Mouse (Mus musculus) C2C12 (cell line): ENCODE measurements around the gene Foxn3. TPM values are rescaled to one million over a fixed set of nuclear protein-coding genes. Genes with fewer than 3 reads are reported as not detected.

Experiments used
- H3K27me3 ChIP-seq: one replicate; pipeline ENCODE4 v1.6.1; 2011; ENCODE audit not compliant: control insufficient read depth, insufficient read depth, insufficient read length
- H3K36me3 ChIP-seq: one replicate; pipeline ENCODE4 v1.6.1; 2011; ENCODE audit not compliant: control insufficient read depth, insufficient read depth
- H3K4me3 ChIP-seq: one replicate; pipeline ENCODE4 v1.5.1; 2011; ENCODE audit warnings: mild to moderate bottlenecking, control low read depth; ENCODE audit not compliant: poor library complexity, insufficient read depth, severe bottlenecking
- H3K79me2 ChIP-seq: one replicate; pipeline ENCODE4 v1.6.1; 2011; ENCODE audit not compliant: control insufficient read depth, insufficient read depth
- H3K79me3 ChIP-seq: one replicate; pipeline ENCODE4 v1.6.1; 2011; ENCODE audit warnings: low read depth, control low read depth
- H3ac ChIP-seq: one replicate; pipeline ENCODE3; 2011; ENCODE audit warnings: low read depth; ENCODE audit not compliant: control insufficient read depth, insufficient read length
- CEBPB ChIP-seq: IDR thresholded peaks from one replicate; pipeline ENCODE4 v1.6.1; 2011; ENCODE audit warnings: low read depth, mild to moderate bottlenecking, control low read depth, moderate library complexity
- CTCF ChIP-seq: IDR thresholded peaks from one replicate; pipeline ENCODE4 v1.5.1; 2011; ENCODE audit not compliant: control insufficient read depth, insufficient read depth, insufficient read length
- FOSL1 ChIP-seq: IDR thresholded peaks from one replicate; pipeline ENCODE4 v1.8.0; 2011; ENCODE audit warnings: mild to moderate bottlenecking, low read length; ENCODE audit not compliant: poor library complexity, insufficient read depth, severe bottlenecking
- MAX ChIP-seq: IDR thresholded peaks from one replicate; pipeline ENCODE4 v1.6.1; 2011; ENCODE audit warnings: mild to moderate bottlenecking, control low read depth
- MYOD1 ChIP-seq: IDR thresholded peaks from one replicate; pipeline ENCODE4 v1.6.1; 2011; ENCODE audit warnings: low read depth; ENCODE audit not compliant: control insufficient read depth, insufficient read length
- MYOG ChIP-seq: IDR thresholded peaks from one replicate; pipeline ENCODE4 v1.6.1; 2011; ENCODE audit not compliant: control insufficient read depth, insufficient read length; ENCODE audit errors: extremely low read depth
- USF1 ChIP-seq: IDR thresholded peaks from one replicate; pipeline ENCODE4 v1.6.1; 2011; ENCODE audit warnings: low read depth, mild to moderate bottlenecking, control low read depth, moderate library complexity
- polyA plus RNA-seq: library from polyadenylated mRNA; unstranded; fragments of >200 nt; fragmentation: generic; extraction: Trizol; gene quantifications from one replicate; pipeline ENCODE4 v1.2.1, GENCODE M21; 2012; ENCODE audit warnings: missing spikeins

Foxn3 gene
- polyA plus RNA-seq, 1 experiment: 4.2 TPM

DNA sequence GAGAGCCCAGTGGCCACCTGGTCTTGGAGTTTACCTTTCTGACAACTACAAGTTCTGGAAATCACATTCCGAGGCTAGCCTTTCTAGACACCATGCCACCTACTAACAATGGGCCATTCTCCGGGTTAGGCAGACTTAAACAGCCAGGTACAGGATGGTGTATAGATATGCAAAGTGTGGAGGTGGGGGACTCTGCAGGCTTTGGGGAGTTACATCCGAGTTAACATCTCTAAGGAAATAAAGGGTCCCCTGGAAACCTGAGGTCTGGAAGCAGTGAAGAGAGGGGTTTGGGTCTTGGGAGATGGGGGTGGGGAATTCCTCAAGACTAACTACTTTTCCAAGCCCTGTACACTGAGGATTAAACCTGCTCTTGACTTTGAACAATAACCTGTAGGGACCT lies 150.9 kb downstream of the Foxn3 start:
- no peaks in the 10 kb centered on the region for H3K27me3 ChIP-seq
- no peaks in the 10 kb centered on the region for H3K79me2 ChIP-seq
- TF ChIP-seq USF1 (no peak), MAX (no peak), CEBPB (no peak), MYOG (no peak), MYOD1 (no peak), FOSL1 (no peak), CTCF (no peak)
- H3K36me3 ChIP-seq: no peaks in the 10 kb centered on the region
- no peaks in the 10 kb centered on the region for H3K79me3 ChIP-seq
- no peak overlapping the region for H3K4me3 ChIP-seq
- no peak overlapping the region for H3ac ChIP-seq

DNA sequence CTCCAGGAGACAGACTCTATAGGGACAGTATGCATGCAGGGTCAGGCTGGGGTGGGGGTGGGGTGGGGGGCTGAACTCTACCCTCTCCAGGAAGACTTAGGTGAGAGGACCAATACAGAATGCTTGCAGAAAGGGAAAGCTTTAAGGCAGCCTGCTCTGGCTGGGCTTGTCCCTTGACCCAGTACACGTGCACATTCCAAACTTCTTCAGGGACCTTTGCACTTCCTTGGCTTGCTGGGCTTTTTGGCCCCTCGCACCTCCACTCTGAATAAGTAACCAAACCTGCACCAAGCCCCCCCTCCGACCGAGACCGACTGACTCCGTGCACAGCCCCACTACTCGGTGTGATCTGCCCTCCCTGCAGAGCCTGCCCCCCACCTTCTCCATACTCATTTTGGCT lies 151.3 kb downstream of the Foxn3 start:
- Histone ChIP-seq H3K27me3 (no peaks in the 10 kb centered on the region), H3K4me3 (no peak overlapping the region), H3ac (no peak overlapping the region)

DNA sequence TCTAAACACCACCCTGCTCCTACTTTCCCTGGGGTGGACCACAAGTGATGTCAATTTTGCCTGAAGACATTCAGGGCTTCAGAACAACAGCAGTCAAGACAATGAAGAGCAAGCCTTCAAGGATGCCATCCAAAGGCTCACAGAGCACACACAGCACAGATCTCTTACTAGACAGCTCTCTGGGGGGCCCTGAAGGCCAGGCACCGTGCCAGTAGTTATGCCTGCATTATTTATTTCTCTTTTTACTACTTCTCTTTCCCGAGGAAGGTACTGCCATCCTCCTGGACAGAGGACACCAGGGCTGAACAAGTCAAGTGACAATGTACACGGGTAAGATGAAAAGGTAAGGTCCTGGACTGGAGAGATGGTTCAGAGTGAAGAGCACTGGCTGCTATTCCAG lies 154.7 kb downstream of the Foxn3 start:
- no peaks in the 10 kb centered on the region for H3K36me3 ChIP-seq
- H3K79me2 ChIP-seq: no peaks in the 10 kb centered on the region
- no peaks in the 10 kb centered on the region for H3K79me3 ChIP-seq
- H3ac ChIP-seq: no peak overlapping the region
- H3K4me3 ChIP-seq: no peak overlapping the region
- no peaks in the 10 kb centered on the region for H3K27me3 ChIP-seq
- TF ChIP-seq MAX (no peak), CEBPB (no peak), MYOD1 (no peak)

More for the DNA sequence above, 151.3 kb downstream of the Foxn3 start:
- TF ChIP-seq MYOD1 (no peak), CEBPB (no peak), USF1 (no peak)
- H3K79me3 ChIP-seq: no peaks in the 10 kb centered on the region
- H3K79me2 ChIP-seq: no peaks in the 10 kb centered on the region
- H3K36me3 ChIP-seq: no peaks in the 10 kb centered on the region

DNA sequence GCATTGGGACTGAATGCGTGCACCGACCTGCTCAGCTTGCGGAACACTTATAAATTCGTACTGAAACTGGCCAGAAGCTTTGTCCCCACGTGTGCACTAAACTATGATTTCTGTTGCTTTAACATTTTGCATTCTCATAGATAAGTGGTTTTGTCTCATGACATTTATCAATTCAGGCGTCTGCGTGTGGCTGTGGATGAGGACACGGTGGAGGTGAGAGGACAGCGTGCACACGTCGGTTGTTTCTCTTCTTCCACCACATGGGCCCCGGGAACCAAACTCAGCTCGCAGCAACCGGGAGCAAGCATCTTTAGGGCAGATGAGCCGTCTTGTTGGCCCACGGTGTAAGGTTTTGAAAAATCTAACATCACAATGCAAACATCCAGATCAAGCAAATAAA lies 155.3 kb downstream of the Foxn3 start:
- H3K79me2 ChIP-seq: no peaks in the 10 kb centered on the region
- H3K27me3 ChIP-seq: no peaks in the 10 kb centered on the region
- no peaks in the 10 kb centered on the region for H3K36me3 ChIP-seq
- H3K4me3 ChIP-seq: no peak overlapping the region
- no peaks in the 10 kb centered on the region for H3K79me3 ChIP-seq
- TF ChIP-seq MYOG (no peak), USF1 (no peak), MAX (no peak), MYOD1 (no peak), CEBPB (no peak), CTCF (no peak), FOSL1 (no peak)
- no peak overlapping the region for H3ac ChIP-seq

DNA sequence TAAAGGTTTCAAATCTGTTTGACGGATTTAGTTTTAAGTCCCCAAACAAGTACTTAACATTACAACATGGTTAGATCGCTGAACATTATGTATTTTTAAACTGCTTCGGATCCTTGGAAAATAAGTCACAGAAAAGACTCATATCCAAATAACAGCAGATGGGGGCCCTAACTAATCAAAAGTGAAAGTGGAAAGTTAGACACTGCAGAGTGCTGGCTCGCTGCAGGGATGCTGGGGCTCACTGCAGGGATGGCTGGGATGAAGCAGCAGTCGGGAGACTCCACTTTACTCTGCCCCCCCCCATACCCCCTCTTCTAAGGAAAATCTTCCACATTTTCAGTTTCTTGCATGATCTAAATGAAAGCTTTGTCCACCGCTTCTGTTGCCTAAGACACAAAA lies 156.1 kb downstream of the Foxn3 start:
- no peaks in the 10 kb centered on the region for H3K36me3 ChIP-seq
- H3K79me3 ChIP-seq: no peaks in the 10 kb centered on the region
- H3K4me3 ChIP-seq: peak overlapping the region; percentile 25
- TF ChIP-seq MYOG: no peak
- no peak for TF ChIP-seq FOSL1
- TF ChIP-seq MYOD1: no peak
- TF ChIP-seq CEBPB: no peak
- TF ChIP-seq USF1: no peak
- TF ChIP-seq CTCF: no peak
- no peak for TF ChIP-seq MAX
- H3K79me2 ChIP-seq: no peaks in the 10 kb centered on the region
- no peak overlapping the region for H3ac ChIP-seq
- H3K27me3 ChIP-seq: no peaks in the 10 kb centered on the region

DNA sequence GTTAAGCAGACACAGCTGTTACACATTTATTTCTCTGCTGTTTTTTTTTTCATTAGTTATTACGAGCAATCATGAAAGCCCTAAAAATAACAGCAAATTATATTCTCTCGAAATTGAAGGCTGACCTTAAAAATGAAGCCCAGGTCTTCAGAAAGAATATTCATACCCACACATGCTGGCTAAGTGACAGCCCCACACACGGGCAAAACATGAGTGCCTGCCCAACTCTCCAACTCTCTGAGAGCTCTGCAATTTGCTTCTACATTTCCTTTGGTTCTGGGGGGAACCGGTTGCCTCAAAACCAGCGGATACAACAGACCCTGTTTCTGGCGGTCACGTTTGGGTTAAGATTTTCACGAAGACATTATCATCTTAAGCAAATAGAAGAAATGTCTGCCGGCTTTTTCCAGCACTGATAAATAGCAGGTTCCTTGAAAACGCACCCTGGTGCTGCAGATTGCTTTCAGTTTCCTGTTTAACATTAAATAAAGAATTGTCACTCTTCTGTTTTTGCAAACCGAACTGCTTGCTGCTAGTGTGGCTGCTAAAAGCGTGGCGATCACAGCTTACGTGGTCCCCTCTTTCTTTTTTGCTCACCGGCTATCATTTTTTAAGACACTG lies 156.6 kb downstream of the Foxn3 start:
- H3K4me3 ChIP-seq: peak overlapping the region; percentile 25
- no peaks in the 10 kb centered on the region for H3K79me3 ChIP-seq
- no peaks in the 10 kb centered on the region for H3K79me2 ChIP-seq
- no peaks in the 10 kb centered on the region for H3K36me3 ChIP-seq
- H3ac ChIP-seq: peak overlapping the region; percentile 47
- no peak for TF ChIP-seq CEBPB
- TF ChIP-seq MAX: no peak
- TF ChIP-seq CTCF: no peak
- TF ChIP-seq MYOD1: no peak
- no peak for TF ChIP-seq MYOG
- no peak for TF ChIP-seq FOSL1
- no peak for TF ChIP-seq USF1
- H3K27me3 ChIP-seq: no peaks in the 10 kb centered on the region

DNA sequence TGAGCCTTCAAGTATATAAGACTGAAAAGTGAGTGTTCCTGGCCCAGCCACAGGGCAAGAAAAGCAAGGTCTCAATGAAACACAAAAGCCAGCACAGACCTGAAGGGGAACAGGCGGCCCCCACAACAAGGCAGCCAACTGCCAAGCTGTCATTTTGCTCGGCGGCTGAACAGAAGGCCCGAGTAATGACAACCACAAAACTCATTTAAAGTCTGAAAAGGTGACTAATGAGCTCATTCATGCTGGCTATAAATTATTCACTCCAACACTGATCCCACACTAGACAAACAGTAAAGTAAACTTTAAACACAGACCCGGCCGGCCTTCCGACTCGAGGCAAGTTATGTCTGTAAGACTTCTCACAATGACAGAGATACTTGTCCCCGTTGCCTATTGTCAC lies 157.1 kb downstream of the Foxn3 start:
- TF ChIP-seq MAX: no peak
- TF ChIP-seq MYOG: no peak
- no peak for TF ChIP-seq CTCF
- no peak for TF ChIP-seq FOSL1
- no peak for TF ChIP-seq MYOD1
- no peak for TF ChIP-seq CEBPB
- no peak for TF ChIP-seq USF1
- Histone ChIP-seq H3K36me3 (no peaks in the 10 kb centered on the region), H3K4me3 (no peak overlapping the region), H3K79me2 (no peaks in the 10 kb centered on the region), H3K27me3 (no peaks in the 10 kb centered on the region), H3K79me3 (no peaks in the 10 kb centered on the region), H3ac (no peak overlapping the region)
